ENCODE assay signal across 9 mouse cellular contexts in the genomic region with DNA sequence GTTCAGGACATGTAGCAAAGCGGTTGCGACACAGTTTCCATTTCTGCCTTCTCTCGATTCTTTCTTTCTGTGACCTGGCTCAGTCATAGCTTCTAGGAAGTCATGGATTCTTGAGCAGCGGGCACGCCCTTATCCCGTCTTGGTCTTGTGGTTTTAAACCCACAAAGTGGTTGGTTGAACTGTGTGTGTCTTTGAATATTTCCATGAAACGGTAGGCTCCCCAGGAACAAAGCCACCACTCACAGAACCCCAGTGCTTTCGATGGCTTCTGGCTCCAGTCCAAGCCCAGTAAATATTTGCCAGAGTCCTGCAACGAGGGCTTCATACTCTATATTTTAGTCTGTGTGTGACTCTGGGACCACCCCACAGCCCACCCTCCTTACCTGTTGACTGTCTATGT. TPM values are rescaled to one million over a fixed set of nuclear protein-coding genes. Genes with fewer than 3 reads are reported as not detected.
DNase-seq lines count a peak whose midpoint lies in the region; ATAC-seq and TF ChIP-seq lines count a peak whose summit lies in the region.
"Had no signal": no experiment of that assay in that cellular context is flagged by ENCODE, and none has a peak within 500 bp of the region (broad histone marks: within the 10 kb centered on the region; RNA-seq: fewer than 3 reads in every experiment).

No protein-coding gene starts in this region.

- H3K27me3 ChIP-seq in kidney, embryonic 14.5 days (ENCODE audit: control insufficient read depth, insufficient read depth, low read length), result no peaks in the 10 kb centered on the region
- no peaks in the 10 kb centered on the region for H3K27me3 ChIP-seq in forebrain, postnatal 0 days (ENCODE audit: insufficient read depth, low read length)
- H3K27me3 ChIP-seq: hindbrain, embryonic 15.5 days had no signal

- no peak overlapping the region for H3K4me3 ChIP-seq in kidney, embryonic 14.5 days (ENCODE audit: low read length)
- no peak overlapping the region for H3K4me3 ChIP-seq in forebrain, postnatal 0 days (ENCODE audit: low read depth, low read length)
- H3K4me3 ChIP-seq: hindbrain, embryonic 15.5 days had no signal

- DNase-seq in 416B (ENCODE audit: low read depth), result peak; percentile 23
- peak; percentile 42 for DNase-seq in Muller cell, postnatal 12 days (ENCODE audit: inconsistent ontology term)
- DNase-seq in lung, postnatal 10 days, result peak; percentile 8
- DNase-seq in left cerebral cortex, adult 8-10 months (ENCODE audit: low spot score in 2 of 2), result no peak
- no peak for DNase-seq in forebrain, postnatal 0 days
- no peak for DNase-seq in urinary bladder, postnatal 10 days (ENCODE audit: low spot score)

- no peak overlapping the region for H3K9ac ChIP-seq in kidney, embryonic 14.5 days (ENCODE audit: low read depth, low read length)
- no peak overlapping the region for H3K9ac ChIP-seq in forebrain, postnatal 0 days
- H3K9ac ChIP-seq: hindbrain, embryonic 15.5 days had no signal

- no peak overlapping the region for H3K4me2 ChIP-seq in kidney, embryonic 14.5 days (replicated peaks; ENCODE audit: low read depth, low read length)
- H3K4me2 ChIP-seq in forebrain, postnatal 0 days (ENCODE audit: low read depth), result no peak overlapping the region
- H3K4me2 ChIP-seq: hindbrain, embryonic 15.5 days had no signal

- H3K4me1 ChIP-seq in kidney, embryonic 14.5 days (ENCODE audit: control insufficient read depth, insufficient read depth, low read length), result no peaks in the 10 kb centered on the region
- H3K4me1 ChIP-seq in forebrain, postnatal 0 days (ENCODE audit: insufficient read depth), result no peaks in the 10 kb centered on the region
- H3K4me1 ChIP-seq: hindbrain, embryonic 15.5 days had no signal

- 72% methylated on average over 9 of the region's 9 CpGs for WGBS in kidney, embryonic 14.5 days
- 65% methylated on average over 9 of the region's 9 CpGs for WGBS in forebrain, postnatal 0 days

- H3K36me3 ChIP-seq in kidney, embryonic 14.5 days (ENCODE audit: control insufficient read depth, insufficient read depth, low read length), result no peaks in the 10 kb centered on the region
- peaks cover 3% of the 10 kb centered on the region; the same call in 1 of the 2 replicates for H3K36me3 ChIP-seq in forebrain, postnatal 0 days (ENCODE audit: insufficient read depth)

- no peaks in the 10 kb centered on the region for H3K9me3 ChIP-seq in kidney, embryonic 14.5 days (ENCODE audit: control insufficient read depth, low read length)
- no peaks in the 10 kb centered on the region for H3K9me3 ChIP-seq in forebrain, postnatal 0 days (ENCODE audit: low read length)
- H3K9me3 ChIP-seq: hindbrain, embryonic 15.5 days had no signal

- TF ChIP-seq CTCF in forebrain, postnatal 0 days (IDR thresholded peaks at IDR 0.05; ENCODE audit: low read depth), result no peak

- H3K27ac ChIP-seq in kidney, embryonic 14.5 days (ENCODE audit: low read depth, low read length), result peak overlapping the region; percentile 25; the same call in 1 of the 2 replicates
- no peak overlapping the region for H3K27ac ChIP-seq in forebrain, postnatal 0 days (ENCODE audit: low read depth, low read length)
- H3K27ac ChIP-seq: hindbrain, embryonic 15.5 days; macrophage had no signal

- peak; percentile 72; the same call in 1 of the 2 replicates for ATAC-seq in kidney, embryonic 14.5 days (ENCODE audit: low FRiP score, low TSS enrichment)
- no peak for ATAC-seq in forebrain, postnatal 0 days

RNA-seq across cellular contexts. Expression of gene Kcnk1, which starts 31.6 kb away (rescaled TPM):
- 34.7 and 45.3 TPM in 2 replicates for polyA plus RNA-seq in kidney, embryonic 14.5 days (2014; fragmentation: Nextera tagmentation; extraction: Ambion mirVana)
- 10 to 100 TPM; 66.7 to 79.5 (median 75.2) TPM for total RNA-seq in left cerebral cortex, adult 8-10 months (2022)
- 43.6 and 43.9 TPM in 2 replicates for total RNA-seq in forebrain, postnatal 0 days (2014; rRNA removed)
- polyA plus RNA-seq in forebrain, postnatal 0 days (2015; fragmentation: Nextera tagmentation; extraction: Ambion mirVana), result 32.3 and 38.8 TPM in 2 replicates
- polyA plus RNA-seq: macrophage had no signal

Comparison
In these comparisons a context has a peak if more than half of its experiments do, and no peak if none do; other contexts are left out.
1. DNase-seq: peak in 416B (single experiment), Muller cell, postnatal 12 days (single experiment) and lung, postnatal 10 days (single experiment); none in left cerebral cortex, adult 8-10 months (0 of 2), forebrain, postnatal 0 days (single experiment) and urinary bladder, postnatal 10 days (single experiment).